Mouse (Mus musculus): ENCODE results near the gene Pmm2. TPM values are rescaled to one million over a fixed set of nuclear protein-coding genes. Genes with fewer than 3 reads are reported as not detected.

The Pmm2 gene
- polyA plus RNA-seq (2012; ENCODE audit: low replicate concordance) = 10.5 and 24.8 TPM in 2 replicates

GRCm38 (mm10) chr16:8637217-8638051 is at the start of gene Pmm2, which contains the start of gene Tmem186:
Pmm2 (plus strand) TSS chr16:8637674.
Tmem186 (minus strand) TSS chr16:8637712.

GRCm38 (mm10) chr16:8671551-8672349 is 34.3 kb downstream of the Pmm2 start, which contains the start of gene Carhsp1:
Carhsp1 (minus strand) TSS chr16:8672155.

GRCm38 (mm10) chr16:8680470-8680869 is 43.0 kb downstream of the Pmm2 start, which contains the start of gene Gm5767:
Gm5767 (plus strand) TSS chr16:8680770.

Other genes with a start within 250 kb of the Pmm2 start
- not detected in 2 replicates for gene Tmem114, start 212.5 kb upstream of the Pmm2 start, polyA plus RNA-seq (2012; ENCODE audit: low replicate concordance)
- 19.4 and 22.9 TPM in 2 replicates for gene Mettl22, start 166.9 kb upstream of the Pmm2 start, polyA plus RNA-seq (2012; ENCODE audit: low replicate concordance)
- 0.39 and 1.3 TPM in 2 replicates for gene Abat, start 124.2 kb upstream of the Pmm2 start, polyA plus RNA-seq (2012; ENCODE audit: low replicate concordance)
- gene Tmem186, start within 50 bp of the Pmm2 start, polyA plus RNA-seq (2012; ENCODE audit: low replicate concordance) = 6.2 and 7.0 TPM in 2 replicates
- 42.4 and 46.3 TPM in 2 replicates for gene Carhsp1, start 34.5 kb downstream of the Pmm2 start, polyA plus RNA-seq (2012; ENCODE audit: low replicate concordance)
- not detected in 2 replicates for gene Gm5767, start 43.1 kb downstream of the Pmm2 start, polyA plus RNA-seq (2012; ENCODE audit: low replicate concordance)
- 28.0 and 31.3 TPM in 2 replicates for gene Usp7, start 154.6 kb downstream of the Pmm2 start, polyA plus RNA-seq (2012; ENCODE audit: low replicate concordance)
- 16.0 and 32.9 TPM in 2 replicates for gene 1810013L24Rik, start 192.4 kb downstream of the Pmm2 start, polyA plus RNA-seq (2012; ENCODE audit: low replicate concordance)